Mouse (Mus musculus): ENCODE data around the gene Ralgapa2. TPM values are rescaled to one million over a fixed set of nuclear protein-coding genes. Genes with fewer than 3 reads are reported as not detected.

Gene Ralgapa2
- total RNA-seq, 2 experiments from 2014 or later = 10.2 to 22.8 TPM

DNA sequence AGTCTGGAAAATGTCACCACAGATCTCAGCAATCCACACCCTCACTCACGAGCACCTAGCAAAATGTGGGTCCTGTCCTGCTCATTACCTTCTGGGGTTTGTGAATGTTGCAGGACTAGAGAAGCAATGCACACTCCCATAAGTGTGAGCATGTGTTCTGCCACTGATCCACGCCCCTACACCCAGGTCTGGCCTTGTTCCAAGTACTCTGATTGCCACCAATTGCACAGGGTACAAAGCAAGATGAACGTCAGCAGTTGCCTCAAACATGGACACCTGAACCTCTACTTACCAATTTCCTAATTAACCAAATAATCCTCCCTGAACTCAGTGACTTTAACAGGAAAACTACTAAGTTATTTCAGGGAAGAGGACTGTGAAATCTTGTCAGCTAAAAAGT lies 68.1 kb downstream of the Ralgapa2 start:
- no peak for ATAC-seq (replicated peaks; ENCODE audit: low FRiP score, poor library complexity, severe bottlenecking)

DNA sequence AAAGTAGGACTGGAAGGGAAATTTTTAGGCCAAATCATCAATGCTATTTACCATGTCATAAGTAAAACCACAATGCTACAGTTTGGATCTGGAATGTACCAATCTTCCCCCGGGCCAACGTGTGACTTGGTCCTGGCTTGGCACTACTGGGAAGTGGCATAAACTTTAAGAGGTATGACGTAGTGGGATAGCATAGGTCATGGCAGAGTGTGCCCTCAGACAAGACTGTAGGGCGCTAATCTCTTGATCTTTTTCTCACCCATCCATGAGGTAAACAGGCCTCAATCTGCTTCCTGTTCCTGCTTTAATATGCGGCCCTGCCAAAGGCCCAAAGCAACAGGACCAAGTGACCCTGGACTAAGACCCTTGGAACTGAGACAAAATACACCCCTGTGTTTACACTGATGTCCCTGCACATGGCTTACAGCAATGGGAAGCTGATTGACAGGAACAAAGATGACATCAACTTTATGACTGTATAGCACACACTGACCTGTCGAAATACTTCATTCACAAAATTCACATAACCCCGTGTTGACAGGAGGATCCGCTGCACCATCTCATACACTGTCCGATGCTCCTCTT lies 68.8 kb downstream of the Ralgapa2 start:
- no peak for ATAC-seq (replicated peaks; ENCODE audit: low FRiP score, poor library complexity, severe bottlenecking)

DNA sequence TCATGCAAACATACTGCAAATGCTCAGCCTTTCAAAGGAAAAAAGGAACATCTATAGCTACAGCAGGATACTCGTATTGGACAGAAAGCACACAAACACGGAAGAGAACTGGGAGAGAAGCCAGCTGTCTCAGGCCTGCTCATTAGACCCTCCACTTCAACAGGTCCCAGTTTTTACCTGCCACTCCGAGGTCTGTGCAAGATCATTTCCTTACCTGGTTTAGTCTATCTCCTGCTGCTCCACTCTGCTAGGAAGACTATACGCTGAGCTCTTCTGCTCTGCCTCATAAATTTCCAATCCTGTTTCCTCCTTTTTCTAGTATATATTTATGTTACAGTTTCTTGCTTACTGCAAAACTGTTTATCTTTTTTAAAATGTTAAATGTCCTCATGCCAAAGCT lies 70.4 kb downstream of the Ralgapa2 start:
- ATAC-seq (replicated peaks; ENCODE audit: low FRiP score, poor library complexity, severe bottlenecking) = no peak

DNA sequence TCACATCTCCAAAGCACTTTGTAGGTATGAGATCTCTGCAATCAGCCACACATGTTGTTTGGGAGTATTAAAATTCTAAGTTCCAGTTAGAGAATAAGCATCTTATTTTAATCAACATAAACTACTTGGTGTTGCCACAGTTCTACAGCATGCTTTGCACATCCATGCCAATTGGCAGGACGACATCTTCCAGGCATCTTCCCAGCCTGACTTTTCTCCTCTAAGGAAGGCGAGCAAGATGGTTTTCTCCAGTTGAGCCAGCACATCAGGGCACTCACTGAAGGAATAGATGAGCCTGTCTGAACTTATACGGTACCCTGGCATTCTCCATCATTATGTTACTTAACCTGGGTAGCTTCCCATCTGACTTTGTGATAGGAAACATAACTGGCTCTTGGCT lies 83.4 kb downstream of the Ralgapa2 start:
- no peak for ATAC-seq (replicated peaks; ENCODE audit: low FRiP score, poor library complexity, severe bottlenecking)

DNA sequence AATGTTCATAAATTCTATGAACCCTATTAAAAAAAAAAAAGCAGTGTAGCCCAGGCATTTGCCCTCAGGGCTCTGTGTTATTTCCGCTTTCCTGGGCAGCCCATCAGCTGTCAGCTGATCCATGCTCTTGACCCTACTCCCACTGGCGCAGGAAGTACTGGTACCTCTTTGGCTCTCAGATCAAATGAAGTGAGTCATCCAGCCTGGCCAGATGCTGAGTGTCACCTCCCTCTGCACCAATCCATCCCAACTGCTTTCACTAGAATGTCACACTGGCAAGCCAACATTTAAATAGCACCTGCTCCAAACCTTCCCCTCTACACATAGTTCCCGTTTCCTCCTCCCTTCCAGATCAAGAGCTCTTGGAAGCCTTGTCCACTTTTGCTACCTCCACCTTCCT lies 84.8 kb downstream of the Ralgapa2 start:
- no peak for ATAC-seq (replicated peaks; ENCODE audit: low FRiP score, poor library complexity, severe bottlenecking)

DNA sequence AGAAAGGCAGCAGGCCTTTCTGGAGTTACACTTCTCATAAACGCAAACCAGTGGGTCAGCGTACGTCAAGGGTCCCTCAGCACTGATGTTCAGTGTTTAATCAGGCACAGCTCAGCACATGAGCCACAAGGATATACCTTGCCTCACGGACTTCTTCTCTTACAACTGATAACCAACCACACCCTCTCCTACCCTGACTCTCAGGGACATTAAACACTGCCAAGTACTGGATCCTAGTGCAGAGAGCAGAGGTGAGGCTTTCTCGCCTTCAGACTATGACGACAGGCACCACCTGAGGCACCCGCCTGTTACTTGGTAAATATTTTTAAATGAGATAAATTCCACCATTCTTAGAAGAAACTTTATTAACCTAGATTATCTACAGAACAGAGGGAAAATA lies 85.8 kb downstream of the Ralgapa2 start:
- no peak for ATAC-seq (replicated peaks; ENCODE audit: low FRiP score, poor library complexity, severe bottlenecking)

DNA sequence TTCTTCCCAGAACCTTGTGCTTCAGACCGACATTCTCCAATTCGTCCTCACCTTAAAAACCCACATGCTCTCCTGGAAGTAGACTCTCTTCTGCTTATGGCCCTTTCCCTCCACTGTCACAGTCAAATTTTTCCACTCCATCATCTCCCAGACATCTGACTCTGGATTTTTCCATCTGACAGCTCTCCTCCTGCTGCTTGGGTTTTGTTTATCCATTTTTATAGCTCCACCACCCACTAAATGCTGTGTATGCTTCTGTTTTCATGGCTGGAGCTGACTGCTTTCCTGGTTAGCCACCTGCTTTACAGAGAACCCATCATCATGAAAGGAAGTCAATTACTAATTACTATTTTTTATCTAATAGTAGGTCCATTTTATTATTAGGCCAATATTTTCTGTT lies 86.9 kb downstream of the Ralgapa2 start:
- no peak for ATAC-seq (replicated peaks; ENCODE audit: low FRiP score, poor library complexity, severe bottlenecking)

DNA sequence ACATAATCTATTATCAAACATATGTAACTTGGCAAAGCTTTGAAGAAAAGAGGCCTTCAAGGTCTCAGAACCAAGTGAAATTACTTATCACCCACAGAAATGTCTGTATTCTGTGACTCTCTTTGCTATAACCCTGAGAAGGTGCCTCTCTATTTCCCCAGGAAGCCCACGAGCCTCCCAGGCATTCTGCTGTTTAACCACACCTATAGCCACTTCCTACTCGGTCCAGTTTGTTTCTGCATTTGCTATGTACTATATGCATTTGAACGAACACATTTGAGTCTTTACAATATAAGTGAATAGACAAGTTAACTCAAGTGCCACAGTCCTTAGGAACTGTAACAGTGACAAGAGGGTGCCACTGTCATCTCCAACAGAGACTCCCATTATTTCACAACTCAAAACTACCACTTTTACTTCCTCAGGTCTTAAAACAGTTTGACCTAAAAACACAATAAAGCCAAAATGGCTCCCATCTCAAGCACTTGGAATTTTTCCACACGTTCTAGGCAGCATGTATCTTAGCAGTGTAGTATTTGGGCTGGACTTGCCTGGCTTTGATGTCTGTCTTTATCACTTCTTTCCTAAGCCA lies 88.3 kb downstream of the Ralgapa2 start:
- ATAC-seq (replicated peaks; ENCODE audit: low FRiP score, poor library complexity, severe bottlenecking) = no peak

DNA sequence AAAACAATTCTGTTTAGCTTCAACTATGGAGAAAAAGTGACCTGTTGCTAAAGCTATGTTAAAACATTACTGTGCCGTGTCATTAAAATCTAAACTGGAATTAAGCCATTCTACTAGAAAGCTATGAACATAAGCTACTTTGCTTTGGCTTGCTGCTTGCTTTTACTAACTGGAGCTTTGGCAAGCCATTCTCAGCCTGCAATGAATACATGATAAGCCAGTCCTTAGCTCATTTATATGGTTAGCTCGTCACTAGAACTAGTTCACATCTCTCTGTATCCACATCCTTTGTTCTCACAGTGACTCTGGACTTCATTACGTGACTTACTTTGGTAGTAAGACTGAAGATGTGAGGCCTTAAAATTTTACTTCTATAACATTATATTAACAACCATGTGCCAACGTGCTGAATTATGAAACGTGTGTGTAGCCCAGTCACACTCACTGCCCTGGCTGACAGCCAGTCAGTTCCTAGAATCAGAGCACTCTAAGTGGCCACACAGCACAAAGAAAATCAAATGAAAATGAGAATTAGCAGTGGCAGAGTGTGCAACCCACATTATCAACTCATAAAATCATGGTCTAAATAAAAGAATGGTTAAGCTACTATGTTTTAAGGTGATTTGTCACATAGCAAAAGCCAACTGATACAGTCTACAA lies 89.0 kb downstream of the Ralgapa2 start:
- ATAC-seq (replicated peaks; ENCODE audit: low FRiP score, poor library complexity, severe bottlenecking) = no peak

DNA sequence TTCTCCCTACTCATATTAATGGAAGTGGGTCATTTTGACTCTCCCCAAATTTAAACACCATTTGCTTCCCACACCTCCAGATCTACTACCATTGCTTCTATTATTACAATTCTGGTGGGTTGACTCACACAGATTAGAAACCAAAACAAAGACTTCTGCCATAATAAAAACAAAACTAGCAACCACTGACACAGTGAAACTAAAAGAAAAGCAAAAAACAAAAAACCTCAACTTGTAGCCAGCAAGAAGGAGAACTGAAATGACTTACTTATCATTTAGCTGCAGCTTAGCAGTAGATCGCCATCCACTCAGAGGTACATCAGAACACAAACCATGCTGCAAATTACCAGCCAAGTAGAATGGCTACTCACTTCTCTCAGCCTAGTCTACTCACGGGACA lies 95.9 kb downstream of the Ralgapa2 start:
- no peak for ATAC-seq (replicated peaks; ENCODE audit: low FRiP score, poor library complexity, severe bottlenecking)

DNA sequence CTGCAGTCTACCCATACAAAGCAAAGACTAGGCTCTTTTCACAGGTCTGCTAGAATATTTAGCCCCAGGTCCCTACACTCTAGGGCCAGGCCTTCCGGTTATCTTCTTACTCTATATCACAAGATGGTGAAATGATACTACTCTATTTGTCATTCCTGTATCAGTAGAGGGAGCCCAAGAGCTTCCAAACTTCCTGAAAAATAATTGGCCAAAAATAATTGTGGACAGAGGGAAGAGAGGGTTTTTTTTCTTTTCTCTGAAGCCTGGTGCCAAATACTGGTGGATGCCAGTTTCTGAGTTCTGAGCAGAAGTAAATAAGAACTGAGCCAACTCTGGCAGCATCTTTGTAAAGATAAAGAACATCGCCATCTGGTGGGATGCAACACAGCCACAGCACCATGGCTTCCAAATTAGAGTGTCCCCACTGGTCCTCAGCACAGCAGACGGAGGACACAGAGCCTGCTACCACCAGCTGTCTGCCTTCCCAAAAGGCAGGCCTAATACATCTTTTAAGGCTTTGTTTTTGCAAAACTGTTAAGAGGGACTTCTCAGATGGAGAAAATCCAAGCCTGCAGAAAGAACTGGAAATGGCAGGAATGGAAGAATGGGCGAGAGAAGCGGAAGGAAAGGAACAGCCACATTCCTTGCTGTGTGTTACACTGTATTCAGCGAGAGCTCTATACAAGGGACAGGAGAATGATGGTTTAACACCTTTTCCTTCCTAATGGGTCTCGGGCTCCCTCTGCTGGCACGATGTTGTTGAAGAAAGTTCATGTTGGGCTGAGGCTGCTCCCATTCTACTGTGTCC lies 97.5 kb downstream of the Ralgapa2 start:
- ATAC-seq (replicated peaks; ENCODE audit: low FRiP score, poor library complexity, severe bottlenecking) = no peak

DNA sequence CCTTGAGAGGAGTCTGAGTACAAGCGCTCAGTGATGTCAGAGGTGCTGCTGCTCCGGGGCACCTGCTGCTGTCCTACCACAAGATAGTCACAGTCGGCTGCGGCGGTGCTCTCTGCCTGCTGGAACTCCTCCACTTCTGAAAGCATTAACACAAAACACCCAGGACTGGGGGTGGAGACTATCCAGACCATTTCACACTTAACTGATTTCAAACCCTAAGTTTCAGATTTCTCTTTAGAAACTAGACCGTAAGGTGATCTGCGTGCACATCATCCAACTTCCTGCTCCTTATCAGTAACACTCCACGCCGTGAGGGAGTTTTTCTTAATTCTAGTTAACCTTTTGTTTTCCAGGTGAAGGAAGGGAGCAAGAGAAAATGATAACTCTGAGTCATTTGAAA lies 99.4 kb downstream of the Ralgapa2 start:
- ATAC-seq (replicated peaks; ENCODE audit: low FRiP score, poor library complexity, severe bottlenecking) = no peak

DNA sequence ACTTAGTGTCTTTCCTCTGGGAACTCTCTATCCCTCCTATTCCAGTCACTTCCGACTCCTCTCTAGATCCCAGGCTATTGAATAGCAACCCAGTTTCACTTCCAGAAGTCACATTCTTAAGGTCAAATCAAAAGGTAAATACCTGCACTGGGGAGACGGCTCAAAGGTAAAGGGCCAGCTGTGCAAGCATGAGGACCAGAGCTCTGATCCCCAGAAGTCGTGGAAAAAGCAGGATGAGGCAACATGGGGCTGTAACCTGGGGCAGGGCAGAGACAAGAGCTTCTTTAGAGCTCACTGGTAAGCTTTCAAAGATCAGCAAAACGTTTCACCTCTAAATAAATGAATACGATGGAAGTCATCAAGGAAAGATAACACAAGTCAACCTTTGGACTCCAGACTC lies 100.2 kb downstream of the Ralgapa2 start:
- ATAC-seq (replicated peaks; ENCODE audit: low FRiP score, poor library complexity, severe bottlenecking) = no peak

DNA sequence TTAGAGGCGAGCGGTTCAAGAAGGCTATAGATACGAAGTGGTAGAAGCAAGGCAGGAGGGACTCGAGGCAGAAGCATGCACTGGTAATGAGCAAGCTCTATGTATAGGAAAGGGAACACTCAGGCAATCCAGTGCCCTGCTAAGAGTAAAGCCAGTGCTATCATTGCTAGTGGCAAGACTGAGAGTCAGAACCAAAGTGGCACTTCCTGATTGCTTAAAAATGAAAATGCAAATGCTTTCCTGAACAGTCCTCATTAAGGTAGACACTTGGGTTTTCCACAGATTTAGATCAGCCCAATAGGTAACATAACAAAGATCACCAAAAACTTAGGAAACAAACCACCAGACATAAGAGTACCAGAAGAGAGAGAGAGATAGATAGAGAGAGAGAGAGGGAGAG lies 105.1 kb downstream of the Ralgapa2 start:
- no peak for ATAC-seq (replicated peaks; ENCODE audit: low FRiP score, poor library complexity, severe bottlenecking)

DNA sequence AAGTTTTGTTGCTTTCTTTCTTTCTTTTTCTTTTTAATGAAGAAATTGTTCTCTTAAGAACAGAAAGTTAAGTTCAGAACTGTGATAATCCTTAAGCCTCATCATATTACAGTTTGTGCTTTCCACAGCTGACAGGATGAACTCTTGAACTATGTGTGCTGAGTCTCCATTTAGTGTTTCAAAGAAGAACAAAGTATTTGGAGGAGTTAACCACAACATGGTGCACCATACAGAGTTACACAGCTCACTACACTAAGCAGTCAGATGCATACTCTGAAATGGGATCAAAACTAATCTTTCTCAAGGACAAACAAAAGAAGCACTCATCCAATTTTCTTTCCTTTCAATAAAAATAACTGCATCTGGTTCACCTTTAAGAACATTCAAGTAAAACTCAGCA lies 110.6 kb downstream of the Ralgapa2 start:
- no peak for ATAC-seq (replicated peaks; ENCODE audit: low FRiP score, poor library complexity, severe bottlenecking)

DNA sequence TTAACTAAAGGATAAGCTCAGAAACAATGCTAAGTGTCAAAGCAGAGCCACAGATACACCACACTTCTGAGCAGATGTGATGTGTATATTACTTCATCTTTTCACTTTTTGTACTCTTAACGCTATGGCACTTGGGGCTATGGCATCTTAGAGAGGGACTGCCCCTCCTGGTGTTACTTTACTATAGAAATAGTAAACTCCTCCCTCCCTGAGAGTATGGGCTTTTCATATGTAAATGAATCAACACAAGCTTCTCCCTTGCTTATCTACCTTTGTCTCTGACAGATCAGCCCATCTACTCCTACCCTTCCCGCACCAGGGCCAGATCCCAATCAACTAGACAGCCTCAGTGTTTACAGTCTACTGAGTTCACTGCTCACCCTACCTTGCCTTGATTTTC lies 111.4 kb downstream of the Ralgapa2 start:
- ATAC-seq (replicated peaks; ENCODE audit: low FRiP score, poor library complexity, severe bottlenecking) = no peak

DNA sequence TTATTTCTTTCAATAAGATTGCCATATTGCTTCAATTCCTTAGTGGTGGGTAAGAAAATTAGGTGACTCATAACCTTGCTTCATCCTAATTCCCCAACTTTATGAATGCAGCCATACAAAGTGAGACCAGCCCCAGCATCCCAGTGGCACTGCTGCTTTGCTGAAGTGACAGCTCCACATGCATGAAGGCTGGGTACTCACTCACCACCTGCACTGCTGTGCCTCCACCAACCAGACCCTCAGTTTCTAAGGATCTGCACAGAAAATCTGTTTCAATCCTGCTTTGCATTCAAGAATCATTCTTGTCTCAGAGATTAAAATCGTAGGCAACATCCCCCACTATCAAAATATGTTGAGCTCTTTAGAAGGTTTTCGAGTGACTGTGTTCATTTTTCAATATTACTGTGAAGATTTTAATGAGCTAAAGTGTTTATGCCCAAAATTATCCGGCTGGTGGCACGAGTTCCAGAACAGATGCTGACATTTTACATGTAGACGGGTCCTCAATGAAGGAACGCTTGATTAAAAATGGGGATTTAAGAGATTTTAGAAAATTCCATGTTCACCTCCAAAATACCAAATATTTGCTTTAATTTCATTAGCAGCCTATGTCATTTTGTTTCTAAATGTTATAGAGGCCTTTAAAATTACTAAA lies 113.8 kb downstream of the Ralgapa2 start:
- ATAC-seq (replicated peaks; ENCODE audit: low FRiP score, poor library complexity, severe bottlenecking) = no peak

DNA sequence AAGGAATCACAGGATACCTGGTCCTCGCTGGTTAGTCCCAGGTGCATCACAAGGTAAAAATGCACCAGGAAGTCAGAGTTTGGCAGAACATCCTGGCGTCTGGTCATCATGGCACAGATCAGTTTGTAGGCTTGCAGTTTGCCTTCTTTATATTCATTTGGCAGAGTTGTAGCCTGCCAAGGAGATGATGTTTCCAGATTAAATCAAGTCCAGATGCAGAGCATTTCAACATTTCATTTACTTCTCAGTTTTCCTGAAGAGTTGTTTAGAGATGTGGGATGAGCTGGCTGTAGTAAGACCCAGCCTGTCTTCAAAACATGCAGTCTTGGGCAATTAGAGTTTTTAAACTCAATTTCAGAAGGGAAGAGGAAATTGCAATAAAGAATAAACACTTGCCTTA lies 124.9 kb downstream of the Ralgapa2 start:
- ATAC-seq (replicated peaks; ENCODE audit: low FRiP score, poor library complexity, severe bottlenecking) = no peak

DNA sequence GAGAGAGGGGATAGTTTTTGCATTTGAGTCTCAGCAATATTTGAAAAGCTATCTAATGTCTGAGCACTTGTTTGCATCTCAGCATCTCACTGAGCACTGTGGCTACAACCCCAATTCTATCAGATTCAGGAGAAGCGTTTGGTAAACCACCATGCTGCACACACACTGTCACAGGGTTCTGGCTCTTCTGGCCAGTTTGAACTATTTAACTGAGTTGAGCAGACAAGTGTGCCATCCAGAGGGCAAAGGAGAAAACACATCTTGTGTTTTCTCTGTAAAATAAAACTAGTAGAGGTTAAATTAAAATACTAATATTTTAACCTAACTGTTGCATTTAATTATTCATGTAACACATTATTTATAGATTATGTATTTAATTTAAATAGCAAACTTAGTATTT lies 127.6 kb downstream of the Ralgapa2 start:
- no peak for ATAC-seq (replicated peaks; ENCODE audit: low FRiP score, poor library complexity, severe bottlenecking)

DNA sequence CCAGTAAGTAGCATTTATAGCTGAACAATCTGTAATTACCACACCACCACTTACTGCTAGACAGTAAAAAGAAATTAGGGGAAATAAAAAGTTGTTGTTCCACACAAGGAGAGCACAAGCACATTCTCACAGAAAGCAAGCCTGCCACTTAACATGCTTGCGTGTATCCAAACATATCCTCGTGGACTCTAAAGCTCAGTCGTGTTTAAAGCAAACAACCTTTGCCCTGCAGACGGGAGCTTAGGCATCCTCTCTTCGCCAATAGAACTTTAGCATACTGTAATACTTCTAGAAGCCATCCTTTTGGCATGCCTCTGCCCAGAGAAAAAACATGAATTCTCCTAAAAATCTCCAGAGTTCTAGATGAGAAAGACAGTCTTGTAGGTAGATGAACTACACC lies 135.9 kb downstream of the Ralgapa2 start:
- no peak for ATAC-seq (replicated peaks; ENCODE audit: low FRiP score, poor library complexity, severe bottlenecking)
